Mouse (Mus musculus) 3T3-L1 (cell line): Measurements from ENCODE around the gene Pgrmc1.
A peak's percentile ranks its signal among the peaks of the same experiment; 100 is the strongest.

Source experiments
- DNase-seq: peaks from one replicate; pipeline ENCODE4 v3.0.0-alpha.2; 2015; ENCODE audit warnings: low read depth, low spot score

Pgrmc1 gene

GRCm38 (mm10) chrX:36602926-36603325, 4.9 kb downstream of the Pgrmc1 start:
- no peak for DNase-seq

DNA sequence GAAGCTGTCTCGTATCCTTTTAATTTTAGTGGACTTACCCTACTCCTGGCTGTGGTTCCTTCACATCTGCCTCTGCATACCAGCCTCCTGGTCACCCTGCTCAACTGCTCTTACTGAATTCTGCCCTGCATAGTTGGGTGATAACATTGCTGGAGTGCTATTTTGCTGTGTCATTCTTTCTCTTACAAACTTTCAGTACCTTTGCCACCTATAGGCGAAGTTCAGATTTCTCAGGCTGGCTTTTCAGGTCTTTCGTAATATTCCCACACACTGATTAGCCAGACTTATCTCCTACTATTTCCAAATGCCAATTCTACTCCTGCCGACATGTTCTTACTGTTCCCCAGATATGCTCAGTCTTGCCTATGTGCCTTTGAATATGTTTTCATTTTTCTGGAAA, 6.0 kb downstream of the Pgrmc1 start:
- DNase-seq: peak; percentile 16

DNA sequence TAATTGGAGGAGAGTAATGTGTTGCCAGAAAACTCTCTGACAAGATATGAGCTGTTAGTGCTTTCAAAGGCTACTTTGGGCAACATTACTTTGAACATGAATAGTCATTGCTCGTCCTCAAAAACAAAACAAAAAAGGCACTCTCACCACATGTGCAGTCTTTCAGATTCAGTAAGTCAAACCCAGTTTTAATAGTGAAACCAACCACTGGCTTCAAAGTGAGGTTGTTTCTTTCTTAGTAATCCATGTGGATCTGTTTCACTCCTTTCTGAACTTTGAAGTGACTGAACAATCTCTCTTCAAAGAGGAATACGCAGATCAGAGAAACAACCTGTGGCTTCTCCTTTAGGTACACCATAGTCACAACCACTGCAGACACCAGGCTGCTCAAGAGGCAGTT, 11.1 kb downstream of the Pgrmc1 start:
- DNase-seq: no peak

DNA sequence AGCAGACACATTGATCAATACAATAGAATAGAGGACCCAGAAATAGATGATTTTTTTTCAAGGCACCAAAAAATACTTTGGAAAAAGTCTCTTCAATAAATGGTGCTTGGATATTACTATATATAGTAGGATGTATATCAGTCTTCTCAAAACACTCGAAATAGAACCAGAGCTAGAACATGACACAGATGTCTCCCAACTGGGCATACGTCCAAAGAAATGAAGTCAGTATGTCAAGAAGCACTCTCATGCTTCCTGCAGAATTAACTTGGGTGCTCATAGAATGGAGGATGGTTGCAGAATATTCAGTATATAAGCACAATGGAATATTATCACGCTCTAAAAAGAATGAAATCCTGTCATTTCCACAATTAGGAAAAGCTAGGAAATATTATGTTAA, 30.1 kb downstream of the Pgrmc1 start:
- DNase-seq: peak; percentile 8

DNA sequence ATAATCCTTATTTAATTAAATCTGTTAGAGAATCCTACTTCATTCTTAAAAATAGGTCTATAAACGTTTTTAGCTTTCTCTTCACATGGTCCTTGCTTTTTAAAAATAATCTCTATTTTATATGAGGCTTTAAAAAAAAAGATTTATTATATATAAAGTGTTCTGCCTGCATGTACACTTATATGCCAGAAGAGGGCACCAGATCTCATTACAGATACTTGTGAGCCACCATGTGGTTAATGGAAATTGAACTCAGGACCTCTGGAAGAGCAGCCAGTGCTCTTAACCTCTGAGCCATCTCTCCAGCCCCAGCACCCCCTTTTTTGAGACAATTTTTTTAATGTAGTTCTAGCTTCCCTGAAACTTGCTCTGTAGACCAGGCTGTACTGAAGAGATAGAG, 32.8 kb downstream of the Pgrmc1 start:
- DNase-seq: peak; percentile 19

DNA sequence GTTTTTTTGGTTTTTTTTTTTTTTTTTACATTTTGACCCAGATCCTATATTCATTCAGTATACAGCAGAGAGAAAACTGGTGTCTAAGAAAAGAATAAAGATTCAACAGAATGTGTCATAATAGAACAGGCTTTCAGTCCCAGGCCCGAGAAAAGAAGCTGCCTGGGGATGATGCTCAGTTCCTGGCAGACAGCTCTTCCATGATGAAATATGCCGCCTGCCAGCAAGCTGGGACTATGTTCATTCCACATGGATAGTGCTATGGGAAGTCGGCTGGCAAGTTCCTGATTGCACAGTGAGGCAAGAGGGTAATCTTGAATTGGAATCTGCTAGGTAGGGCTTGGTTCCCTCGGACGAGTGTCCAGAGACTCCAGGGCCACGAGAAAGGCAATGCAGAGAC, 42.0 kb downstream of the Pgrmc1 start:
- DNase-seq: no peak

- peak; percentile 93 for DNase-seq
Measured at GRCm38 (mm10) chrX:36644657-36645551, 46.9 kb downstream of the Pgrmc1 start, which contains the start of gene Akap17b. TSS of gene Akap17b (minus strand) at chrX:36645395.
